Mouse (Mus musculus): ENCODE data around the gene Nlrc5. TPM values are rescaled to one million over a fixed set of nuclear protein-coding genes. Genes with fewer than 3 reads are reported as not detected.
"Not testable (repeated sequence)": the region's sequence is repeated elsewhere in the genome, so short reads cannot be mapped to it uniquely, and the experiment has no call there.

Nlrc5 gene
- total RNA-seq (2022): 10 to 100 TPM in 2 of 4 experiments, 1 to 10 TPM in 2; 5.3 to 15.3 (median 9.0) TPM

DNA sequence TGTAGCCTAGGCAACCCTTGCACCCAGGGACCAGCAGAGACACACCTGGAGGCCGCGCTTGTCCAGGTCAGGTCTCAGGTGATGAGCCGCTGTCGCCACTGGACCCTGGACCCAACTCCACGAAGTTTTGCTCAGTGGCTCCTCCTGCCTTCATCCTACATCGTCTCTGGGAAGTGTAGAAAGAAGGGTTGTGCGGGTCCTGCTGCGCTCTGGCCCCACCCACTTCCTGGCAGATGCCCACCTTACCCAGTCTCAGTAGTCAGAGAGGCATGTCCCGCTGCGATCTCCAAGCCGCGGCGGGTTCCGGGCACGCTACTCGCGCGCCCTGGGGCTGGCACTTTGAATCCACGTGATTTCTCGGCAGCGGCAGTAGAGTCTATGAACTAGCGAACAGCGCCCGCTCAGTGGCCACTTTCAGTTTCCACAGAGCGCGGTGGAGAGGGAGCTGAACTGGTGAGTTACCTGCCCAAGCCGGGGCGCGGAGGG, at the start of gene Nlrc5:
TSS of gene Nlrc5 (plus strand) at position 376 of the 486 bp plus-strand sequence.
- peak; percentile 75 for DNase-seq

DNA sequence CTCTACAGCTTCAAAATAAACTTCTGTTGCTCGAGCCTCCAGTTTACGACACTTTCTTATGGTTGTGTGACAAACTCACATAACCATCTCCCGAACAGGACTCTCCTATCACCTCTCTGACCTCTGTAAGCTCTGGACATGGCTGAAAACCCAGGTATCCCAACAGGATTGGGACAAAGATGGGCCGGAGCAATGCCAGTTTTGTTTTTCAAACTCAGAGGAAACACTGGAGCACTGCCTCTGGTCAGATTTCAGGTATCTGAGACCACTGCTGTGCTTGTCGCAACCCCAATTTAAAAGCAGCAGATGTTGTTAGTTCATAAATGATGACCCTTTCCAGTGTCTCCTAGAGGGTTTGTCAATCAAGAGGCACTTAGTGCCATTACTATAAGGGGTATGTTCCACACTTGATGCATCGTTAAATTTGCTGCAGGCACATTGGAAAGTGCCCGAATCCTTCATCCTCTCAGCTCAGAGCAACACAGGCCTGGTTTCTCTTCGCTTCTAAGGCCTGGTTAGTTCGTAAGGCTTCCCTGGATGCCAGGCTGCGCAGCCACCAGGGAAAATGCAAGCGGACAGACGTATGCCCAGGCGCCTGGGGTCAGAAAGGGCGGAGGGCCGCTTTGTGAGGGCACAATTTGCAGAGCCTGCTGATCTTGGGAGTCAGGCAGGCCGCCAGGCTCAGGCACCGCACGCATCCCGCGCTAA, 48.5 kb upstream of the Nlrc5 start:
- no peak for DNase-seq

DNA sequence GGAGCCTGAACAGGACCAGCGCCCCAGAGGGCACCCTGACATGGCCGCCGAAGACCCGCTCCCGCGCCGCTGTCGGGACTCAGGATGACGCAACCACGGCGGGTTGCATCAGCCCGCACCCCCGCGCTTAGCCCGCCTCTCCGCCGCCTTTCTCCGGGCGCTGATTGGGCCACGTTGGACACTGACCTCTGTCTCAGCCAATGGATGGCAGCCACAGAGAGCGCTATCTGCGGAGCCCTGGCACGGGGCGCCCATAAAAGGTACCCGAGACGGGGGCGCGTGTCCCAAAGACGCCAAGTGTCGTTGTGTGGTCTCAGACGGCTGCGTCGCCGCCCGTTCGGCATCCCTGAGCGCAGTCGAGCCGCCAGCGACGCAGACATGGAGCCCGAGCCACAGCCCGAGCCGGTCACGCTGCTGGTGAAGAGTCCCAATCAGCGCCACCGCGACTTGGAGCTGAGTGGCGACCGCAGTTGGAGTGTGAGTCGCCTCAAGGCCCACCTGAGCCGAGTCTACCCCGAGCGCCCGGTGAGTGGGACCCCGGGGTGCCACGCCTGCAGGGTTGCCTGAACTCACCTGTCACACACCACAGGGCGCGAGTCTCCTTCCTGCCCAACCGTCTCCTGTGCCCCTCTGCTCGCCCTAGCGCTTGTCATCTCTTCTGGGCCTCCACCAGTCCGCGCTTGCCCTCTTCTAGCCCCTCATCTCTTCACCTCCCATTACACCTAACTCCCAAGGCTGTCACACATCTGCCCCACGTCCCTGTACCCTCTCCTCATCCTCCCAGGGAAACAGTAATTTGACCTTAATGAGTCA, 47.7 kb upstream of the Nlrc5 start, which contains the start of gene Herpud1:
TSS of gene Herpud1 (plus strand) at position 225 of the 813 bp plus-strand sequence.
- DNase-seq: peak; percentile 97

DNA sequence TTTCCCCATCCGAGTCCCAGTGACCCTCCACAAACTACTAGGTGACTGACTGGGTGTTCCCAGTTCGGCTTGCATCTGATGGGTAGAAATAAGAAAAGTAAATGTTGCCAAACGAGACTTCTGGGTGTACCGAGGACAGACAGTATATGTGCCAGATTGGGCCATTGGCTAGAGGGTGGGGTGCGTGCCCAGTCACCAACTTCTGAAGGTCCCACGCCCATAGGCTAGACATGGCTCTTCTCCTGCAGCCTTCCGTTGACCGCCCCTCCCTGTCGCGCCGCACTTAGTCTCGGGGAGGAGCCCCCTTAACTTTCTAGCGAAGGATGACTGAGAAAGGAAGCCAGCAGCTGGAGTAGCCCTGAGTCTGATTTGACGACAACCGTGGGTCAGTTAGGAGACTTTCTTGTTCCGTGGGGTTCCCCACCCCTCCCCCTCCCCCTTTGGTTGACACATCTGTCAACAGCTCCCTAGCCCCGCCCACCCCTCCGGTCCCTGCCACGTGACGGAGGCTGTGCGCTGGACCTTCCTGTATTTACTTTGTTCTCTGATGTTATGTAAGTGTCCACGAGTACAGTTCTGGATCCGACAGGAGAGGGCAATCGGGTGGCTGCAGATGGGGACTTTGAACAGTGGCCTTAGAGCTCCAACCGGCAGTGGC, 47.0 kb upstream of the Nlrc5 start:
- peak; percentile 93 for DNase-seq

DNA sequence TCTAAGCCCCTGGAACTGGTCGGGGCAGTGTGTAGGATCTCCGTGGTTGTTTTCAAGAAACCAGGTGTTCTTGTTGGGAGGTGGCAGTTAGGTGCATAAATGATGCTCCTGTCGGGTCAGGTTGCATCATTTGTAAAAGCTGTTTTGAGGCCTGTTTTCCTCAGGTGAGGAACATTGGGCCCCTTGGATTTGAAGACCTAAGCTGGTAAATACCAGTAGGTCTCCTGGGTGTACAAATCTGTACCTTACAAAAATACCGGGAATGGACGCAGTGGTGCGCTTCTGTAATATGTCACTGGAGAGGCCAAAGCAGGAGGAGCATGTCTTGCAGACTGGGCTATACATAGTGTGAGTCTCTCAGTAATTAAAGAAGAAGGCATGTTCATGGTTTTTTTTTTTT, 46.4 kb upstream of the Nlrc5 start:
- DNase-seq: no peak

DNA sequence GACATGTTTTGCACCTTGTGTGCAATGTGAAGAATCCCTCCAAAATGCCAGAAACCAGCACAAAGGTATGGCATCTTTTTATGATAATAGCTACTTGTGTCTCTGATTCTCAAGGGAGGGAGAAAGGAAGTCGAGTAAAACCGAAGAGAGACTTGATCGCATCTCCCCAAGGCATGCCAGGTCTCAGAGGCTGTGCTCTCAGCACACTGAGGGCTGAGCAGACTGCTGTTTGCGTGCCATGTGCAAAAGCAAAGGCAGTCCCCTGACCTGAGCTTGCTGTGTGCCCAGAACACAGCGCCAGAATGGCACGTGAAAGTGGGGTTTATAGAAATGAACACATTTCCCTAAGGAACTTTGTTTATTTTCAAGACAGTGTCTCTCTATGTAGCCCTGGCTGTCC, 44.6 kb upstream of the Nlrc5 start:
- DNase-seq: no peak

DNA sequence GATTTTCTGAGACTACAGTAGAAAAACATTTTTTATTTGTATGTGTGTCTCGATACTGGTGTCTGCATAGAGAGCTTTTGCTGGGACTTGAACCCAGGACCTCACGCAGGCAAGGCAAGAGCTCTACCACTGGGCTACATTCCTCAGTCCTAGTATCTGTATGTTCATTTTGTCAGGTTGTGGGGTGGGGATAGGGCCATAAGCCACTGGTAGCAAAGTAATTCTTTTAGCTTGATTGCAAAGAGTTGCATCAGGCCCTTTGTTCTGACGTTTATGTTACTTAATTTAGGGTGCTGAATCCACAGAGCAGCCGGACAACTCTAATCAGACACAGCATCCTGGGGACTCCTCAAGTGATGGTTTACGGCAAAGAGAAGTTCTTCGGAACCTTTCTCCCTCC, 43.7 kb upstream of the Nlrc5 start:
- DNase-seq: no peak

DNA sequence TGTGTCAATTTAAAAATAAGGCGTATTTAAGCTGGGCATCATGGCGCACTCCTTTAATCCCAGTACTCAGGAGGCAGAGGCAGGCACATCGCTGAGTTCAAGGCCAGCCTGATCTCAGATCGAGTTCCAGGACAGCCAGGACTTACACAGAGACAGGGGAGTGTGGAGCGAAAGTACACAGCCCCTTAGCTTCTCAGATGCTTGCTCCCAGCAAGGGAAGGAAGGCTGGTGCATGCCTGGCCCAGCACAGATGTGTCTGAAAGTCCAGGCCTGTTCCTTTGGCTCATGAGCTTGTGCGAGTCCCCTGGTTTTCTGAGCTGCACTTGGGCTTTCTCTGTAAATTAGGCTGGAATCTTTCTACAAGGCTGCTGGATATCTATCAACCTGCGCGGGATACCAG, 43.2 kb upstream of the Nlrc5 start:
- DNase-seq: no peak

DNA sequence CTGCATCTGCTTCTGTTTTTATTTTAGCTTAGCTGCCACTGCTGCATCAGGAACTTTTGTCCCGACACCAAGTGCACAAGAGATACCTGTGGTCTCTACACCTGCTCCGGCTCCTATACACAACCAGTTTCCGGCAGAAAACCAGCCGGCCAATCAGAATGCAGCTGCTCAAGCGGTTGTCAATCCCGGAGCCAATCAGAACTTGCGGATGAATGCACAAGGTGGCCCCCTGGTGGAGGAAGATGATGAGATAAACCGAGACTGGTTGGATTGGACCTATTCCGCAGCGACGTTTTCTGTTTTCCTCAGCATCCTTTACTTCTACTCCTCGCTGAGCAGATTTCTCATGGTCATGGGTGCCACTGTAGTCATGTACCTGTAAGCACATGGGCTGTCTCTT, 42.0 kb upstream of the Nlrc5 start:
- DNase-seq: no peak

DNA sequence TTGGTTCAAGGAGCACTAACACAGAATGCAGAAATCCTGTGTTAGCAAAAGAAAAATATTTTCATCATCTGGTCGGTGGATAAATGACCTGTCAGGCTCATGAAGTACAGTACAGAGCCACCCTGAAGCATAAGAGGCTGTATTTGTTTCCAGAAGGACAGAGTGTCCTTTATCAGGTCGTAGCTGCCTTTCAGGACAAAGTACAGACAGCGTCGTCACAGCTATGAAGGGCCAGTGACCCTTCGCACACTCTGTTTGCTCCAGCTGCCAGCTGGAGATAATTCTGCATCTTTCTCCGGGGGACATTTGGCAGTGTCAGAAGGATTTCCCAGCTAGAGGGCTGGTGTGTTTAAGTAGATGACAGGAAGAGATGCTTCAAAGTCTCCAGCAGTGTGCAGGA, 41.5 kb upstream of the Nlrc5 start:
- no peak for DNase-seq

DNA sequence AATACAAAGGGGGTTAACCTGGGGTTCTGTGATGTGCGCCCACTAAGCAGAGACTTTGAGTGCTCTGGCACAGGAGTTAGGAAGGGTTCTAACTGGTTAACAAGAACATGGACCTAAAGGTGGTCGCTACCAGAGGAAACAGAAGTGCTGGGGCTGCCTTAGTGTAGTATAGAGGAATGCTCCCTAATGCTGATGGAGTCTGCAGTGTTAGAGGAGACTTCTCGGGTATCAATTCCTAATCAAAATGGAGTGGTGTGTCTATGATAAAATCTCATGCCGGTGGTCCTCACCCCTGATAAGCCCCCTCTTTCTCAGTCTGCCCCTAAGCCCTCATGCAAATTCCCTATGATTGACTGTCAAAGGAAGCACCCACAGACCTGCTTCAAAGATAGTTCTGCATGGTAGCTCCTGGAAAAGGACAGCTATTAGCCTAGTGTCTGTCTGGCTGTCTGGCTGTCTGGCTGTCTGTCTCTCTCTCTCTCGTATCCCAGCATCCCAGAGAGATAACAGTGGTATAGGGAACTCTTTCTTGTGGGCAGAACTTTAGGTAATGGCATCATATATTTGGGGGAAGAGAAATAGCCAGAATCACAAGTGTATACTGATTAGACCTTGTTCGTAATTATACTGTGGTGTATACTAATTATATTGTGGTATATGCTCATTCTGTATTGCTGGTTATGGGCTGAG, 38.2 kb upstream of the Nlrc5 start:
- no peak for DNase-seq

DNA sequence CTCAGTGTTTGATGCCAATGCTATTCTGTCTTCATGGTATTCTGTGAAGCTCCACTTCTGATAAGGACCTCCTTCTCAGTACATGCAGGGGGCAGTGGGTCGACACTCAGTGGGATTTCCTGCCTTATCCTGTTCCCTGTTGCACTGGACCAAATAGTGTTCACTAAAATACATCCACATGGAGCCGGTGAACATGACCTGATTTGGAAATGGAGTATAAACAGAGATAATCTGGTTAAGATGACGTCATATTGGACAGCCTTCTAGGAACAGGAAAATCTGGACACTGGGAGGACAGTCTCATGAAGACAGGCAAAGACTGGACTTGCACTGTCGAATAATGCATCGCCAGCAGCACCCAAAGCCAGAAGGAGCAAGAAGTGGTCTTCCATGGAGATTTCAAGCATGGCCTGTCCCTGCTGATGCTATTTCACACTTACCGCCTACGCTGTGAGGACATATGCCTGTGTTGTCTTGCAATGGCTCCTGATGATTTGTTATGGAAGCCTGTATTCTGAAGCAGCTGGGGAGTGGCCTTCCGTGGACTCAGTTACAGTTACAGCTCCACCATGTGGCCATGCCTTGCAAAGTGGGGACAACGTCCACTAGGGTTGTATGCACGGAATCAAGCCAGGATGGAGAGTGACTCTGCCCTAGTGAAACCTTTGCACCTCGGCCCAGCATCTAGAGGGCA, 37.0 kb upstream of the Nlrc5 start:
- peak; percentile 36 for DNase-seq

DNA sequence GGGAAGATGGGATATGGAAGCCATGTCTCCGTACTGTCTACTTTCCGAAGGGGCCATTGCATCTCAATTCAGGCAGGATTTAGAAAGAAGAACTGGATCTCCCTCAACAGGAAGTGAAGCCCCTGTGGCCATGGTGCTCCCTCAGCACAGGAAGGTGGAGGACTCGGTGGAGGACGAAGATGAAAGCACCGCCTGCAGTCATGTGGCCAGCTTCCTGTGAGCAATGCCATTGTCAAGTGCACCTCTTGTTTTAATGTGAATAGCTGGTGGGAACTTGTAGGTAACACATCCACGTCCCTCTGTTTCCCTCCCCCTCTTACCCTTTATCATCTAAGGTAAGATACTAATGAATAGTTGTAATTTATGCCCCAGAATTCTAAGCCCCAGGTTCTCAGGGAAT, 35.6 kb upstream of the Nlrc5 start:
- DNase-seq: no peak

DNA sequence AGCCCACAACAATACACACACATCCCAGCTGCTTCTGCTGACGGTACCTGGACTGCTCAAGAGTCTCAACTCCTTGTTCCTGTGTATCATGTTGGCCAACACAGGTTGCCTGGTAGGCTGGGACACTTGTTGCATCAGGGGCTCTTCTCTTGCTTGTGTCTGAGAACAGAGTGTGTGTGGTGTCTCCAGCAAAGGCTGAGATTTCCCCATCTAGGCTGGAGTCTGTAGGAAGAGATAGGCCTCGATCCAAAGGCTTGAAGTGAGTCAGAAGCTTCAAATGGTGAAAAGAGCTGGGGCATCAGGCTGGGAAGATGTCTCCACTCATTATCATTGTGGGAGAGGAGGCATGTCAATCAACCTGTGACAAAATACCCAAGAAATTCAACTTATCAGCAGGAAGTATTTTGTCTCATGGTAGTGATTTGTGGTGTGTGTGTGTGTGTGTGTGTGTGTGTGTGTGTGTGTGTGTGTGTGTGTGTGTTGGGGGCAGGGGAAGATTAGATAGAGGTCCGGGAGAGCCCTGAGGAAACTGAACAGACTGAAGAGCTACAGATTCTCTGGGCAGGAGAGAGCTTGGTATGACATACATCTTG, 34.7 kb upstream of the Nlrc5 start:
- no peak for DNase-seq

DNA sequence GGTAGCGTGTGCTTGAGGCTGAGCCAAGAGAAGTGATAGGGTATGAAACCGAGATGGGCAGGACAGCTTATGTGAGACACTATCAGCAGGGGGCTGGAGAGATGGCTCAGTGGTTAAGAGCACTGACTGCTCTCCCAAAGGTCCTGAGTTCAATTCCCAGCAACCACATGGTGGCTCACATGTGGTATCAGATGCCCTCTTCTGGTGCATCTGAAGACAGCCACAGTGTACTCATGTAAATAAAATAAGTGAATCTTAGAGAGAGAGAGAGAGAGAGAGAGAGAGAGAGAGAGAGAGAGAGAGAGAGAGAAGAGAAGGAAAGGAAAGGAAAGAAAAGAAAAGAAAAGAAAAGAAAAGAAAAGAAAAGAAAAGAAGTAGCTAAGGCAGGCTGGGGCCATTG, 34.2 kb upstream of the Nlrc5 start:
- DNase-seq: not testable (repeated sequence)

DNA sequence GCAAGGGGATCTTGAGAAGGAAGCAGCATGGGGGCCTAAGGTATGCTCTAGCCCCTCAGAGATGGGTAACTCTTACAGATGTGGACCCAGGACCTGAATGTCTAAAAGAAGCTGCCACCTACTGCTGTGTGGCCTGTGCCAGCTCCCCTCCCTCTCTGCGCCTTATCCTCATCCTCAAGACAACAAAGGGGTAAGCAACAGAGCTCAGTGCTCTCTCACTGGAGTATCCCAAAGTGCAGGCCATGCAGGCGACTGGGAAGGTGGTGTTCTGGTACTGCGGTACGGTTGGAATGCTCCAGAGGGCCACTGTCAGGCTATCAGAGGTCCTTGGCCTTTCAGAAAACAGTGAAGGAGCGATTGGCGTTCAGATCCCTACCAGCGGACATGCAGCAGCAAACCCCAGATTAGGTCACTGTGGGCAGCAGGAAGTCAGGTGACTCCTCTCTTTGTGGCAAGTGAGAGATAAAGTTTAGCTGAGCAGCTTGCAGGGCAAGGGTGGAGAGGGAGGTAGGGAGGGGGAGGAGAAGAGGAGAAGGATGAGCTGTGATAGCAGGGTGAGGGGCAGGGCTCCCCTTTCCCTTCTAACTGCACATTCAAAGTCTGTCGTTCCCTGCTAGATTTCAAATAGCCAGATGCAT, 25.6 kb upstream of the Nlrc5 start:
- DNase-seq: no peak

DNA sequence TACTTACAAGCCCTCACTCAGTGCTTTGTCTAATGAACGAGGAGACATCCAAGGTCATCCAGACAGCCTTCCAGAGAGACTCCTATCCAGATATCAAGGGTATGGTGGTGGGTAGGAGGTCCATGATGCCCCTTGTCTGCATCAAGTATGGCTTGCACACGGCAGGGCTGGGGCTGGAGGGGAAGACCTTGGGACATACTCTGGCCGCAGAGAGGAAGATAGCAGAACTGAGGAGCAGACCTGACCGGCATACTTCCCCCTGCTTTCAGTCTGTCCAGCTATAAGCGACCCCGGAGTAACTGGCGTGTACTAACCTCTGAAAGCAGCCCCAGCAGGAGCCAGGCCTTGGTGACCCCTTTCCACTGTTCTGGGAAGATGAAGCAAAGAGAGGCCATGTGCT, 24.6 kb upstream of the Nlrc5 start:
- DNase-seq: no peak

DNA sequence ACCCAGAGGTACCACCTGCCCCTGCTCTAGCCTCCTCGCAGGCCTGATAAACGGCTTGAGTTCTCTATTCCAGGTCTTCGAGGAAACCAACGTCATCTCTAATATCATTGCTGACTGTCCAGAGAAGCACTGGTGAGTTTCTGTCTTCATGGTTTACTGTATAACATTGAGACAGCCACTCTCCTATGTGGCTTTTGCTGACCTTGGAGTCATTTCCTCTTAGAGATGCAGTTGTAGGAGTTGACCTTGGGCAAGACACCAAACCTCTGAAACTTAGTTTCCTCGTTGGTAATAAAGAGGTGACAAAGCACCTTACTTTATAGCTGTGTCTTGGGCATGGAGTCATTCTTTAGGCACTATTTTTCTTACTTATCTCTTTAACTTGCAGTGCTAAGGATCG, 21.6 kb upstream of the Nlrc5 start:
- no peak for DNase-seq

DNA sequence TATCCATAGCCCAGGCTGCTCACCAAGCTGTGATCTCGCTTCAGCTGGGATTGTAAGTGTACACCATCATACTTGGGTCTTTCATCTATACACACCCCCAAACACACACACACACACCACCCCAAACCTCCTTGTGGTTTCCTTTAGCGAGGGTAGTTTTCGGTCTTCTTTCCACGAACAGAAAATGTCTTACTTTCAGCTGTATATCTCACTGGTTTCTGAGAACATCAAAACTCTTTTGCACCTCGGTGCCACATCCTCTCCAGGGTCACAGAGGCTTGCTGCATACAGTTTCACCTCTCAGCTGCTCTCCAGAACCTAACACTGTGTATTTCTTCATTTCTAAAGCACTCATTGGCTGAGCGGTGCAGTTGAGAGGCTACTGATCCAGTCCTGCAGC, 20.6 kb upstream of the Nlrc5 start:
- no peak for DNase-seq

DNA sequence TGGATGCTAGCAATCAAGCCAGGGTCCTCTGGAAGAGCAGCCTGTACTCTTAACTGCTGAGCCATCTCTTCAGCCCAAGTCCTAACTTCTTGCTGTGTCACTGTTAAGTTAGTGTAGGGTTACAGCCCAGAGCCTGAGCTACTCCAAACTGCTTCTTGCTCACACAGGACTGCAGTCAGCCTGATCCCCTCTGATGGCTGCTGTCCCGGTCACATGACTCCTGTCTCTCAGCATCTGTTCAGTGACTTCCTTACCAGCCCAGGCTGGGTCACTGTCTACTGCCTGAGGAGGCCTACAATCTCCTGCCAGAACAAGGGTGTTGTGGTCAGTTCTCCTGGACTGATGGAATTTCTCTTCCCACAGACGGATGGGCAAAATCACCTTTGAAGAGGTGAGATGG, 18.9 kb upstream of the Nlrc5 start:
- no peak for DNase-seq

DNA sequence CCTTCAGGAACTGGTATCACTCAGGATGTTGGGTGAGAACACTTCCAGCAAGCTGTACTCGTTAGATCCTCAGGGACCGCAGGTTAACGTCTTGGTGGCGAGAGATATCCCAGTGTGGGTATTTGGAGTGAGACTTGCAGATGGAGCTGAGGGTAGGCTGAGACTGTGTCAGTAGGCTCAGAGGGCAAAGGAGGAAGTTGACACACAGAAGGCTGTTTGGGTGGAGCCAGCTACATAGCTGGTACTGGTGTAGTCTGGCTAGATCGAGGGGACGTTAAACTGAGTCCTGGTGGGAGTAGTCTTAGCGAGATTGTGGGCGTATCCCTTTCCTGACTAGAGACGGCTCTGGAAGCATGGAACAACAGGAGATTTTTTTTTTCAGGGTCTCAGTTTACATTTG, 16.1 kb upstream of the Nlrc5 start:
- DNase-seq: no peak

Measured in adrenal gland, adult 8-10 months (tissue).